Mouse (Mus musculus) forebrain, postnatal 0 days (tissue): ENCODE measurements at regions not wholly inside any gene's neighbourhood (a gene's known extent, or its start where the extent isn't known, plus 50 kb on each side); places are given as distances from the start of the nearest gene placed in this dataset.

Experiments
- ATAC-seq: fragments of 200-750 bp; cut with Nextera tagmentation; 2 replicates; pipeline ENCODE4 v1.8.0; 2017; ENCODE audit warnings: mild to moderate bottlenecking, moderate library complexity
- DNase-seq: peaks from one replicate; pipeline ENCODE4 v3.0.0-alpha.2; 2015
- H3K27ac ChIP-seq: fragments of 300-500 bp; sonication (generic); 2 replicates; pipeline ENCODE4 v1.5.1; 2014; ENCODE audit warnings: low read depth, mild to moderate bottlenecking, antibody characterized with exemption, low read length, moderate library complexity, mixed read lengths
- H3K27me3 ChIP-seq: fragments of 300-500 bp; sonication (generic); 2 replicates; pipeline ENCODE4 v1.6.1; 2014; ENCODE audit warnings: mild to moderate bottlenecking, low read length, mixed read lengths; ENCODE audit not compliant: insufficient read depth
- H3K36me3 ChIP-seq: fragments of 300-500 bp; sonication (generic); 2 replicates; pipeline ENCODE4 v1.6.1; 2014; ENCODE audit warnings: mild to moderate bottlenecking, moderate library complexity; ENCODE audit not compliant: insufficient read depth
- H3K4me1 ChIP-seq: fragments of 300-500 bp; sonication (generic); 2 replicates; pipeline ENCODE4 v1.6.1; 2014; ENCODE audit warnings: antibody characterized with exemption; ENCODE audit not compliant: insufficient read depth
- H3K4me2 ChIP-seq: fragments of 300-500 bp; sonication (generic); 2 replicates; pipeline ENCODE4 v1.6.1; 2014; ENCODE audit warnings: low read depth, mild to moderate bottlenecking, moderate library complexity
- H3K4me3 ChIP-seq: fragments of 300-500 bp; sonication (generic); 2 replicates; pipeline ENCODE4 v1.5.1; 2014; ENCODE audit warnings: low read depth, low read length, mixed read lengths
- H3K9ac ChIP-seq: fragments of 300-500 bp; sonication (generic); 2 replicates; pipeline ENCODE4 v1.6.1; 2014; ENCODE audit warnings: mild to moderate bottlenecking
- H3K9me3 ChIP-seq: fragments of 300-500 bp; sonication (generic); 2 replicates; pipeline ENCODE4 v1.6.1; 2016; ENCODE audit warnings: low read length
- CTCF ChIP-seq: sonication (generic); IDR thresholded peaks from 2 replicates; pipeline ENCODE4 v1.5.1; 2016; ENCODE audit warnings: antibody characterized with exemption, control low read depth, low read depth
- WGBS: fragments of 180-500 bp; shearing (Covaris S2); extraction: QIAGEN DNeasy Blood & Tissue Kit; methylation state at CpG from one replicate; pipeline ENCODE4 v1.1.7; 2014; 5-methylcytosine and 5-hydroxymethylcytosine counted together

DNA sequence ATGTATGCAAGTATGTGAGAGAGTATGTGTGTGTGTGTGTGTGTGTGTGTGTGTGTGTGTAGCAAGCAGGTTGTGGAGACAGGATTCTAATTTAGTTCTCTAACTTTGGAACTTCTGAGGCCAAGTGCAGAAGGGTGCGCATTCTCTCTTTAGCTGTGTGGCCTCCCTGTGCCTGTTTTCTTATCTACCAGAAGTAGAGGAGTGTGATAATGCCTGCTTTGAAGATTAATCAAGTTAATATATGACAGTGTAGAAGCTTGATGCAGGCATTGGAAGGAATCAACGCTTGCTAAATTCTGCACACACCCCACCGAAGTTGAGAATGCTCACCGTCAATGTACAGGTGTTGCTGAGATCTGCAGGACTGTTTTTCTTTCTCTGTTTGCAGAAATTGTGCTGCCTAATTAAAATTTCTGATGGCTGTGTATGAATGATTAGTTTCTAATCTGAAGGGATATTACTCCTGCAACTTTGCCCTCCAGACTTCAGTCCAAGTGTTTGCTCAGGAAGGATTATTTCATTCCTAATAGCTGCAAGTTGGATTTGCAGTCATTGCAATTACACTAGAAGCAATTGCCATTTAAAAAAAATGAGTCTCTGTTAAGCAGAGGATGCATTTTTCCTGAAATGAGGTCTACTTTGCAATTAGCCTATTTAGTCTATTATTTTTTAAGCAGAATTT is 162.6 kb upstream of the Arg1 start:
- Histone ChIP-seq H3K9ac (no peak overlapping the region), H3K36me3 (no peaks in the 10 kb centered on the region), H3K27ac (no peak overlapping the region), H3K9me3 (no peaks in the 10 kb centered on the region), H3K4me3 (no peak overlapping the region), H3K27me3 (no peaks in the 10 kb centered on the region), H3K4me2 (no peak overlapping the region), H3K4me1 (no peaks in the 10 kb centered on the region)
- TF ChIP-seq CTCF = no peak
- ATAC-seq = no peak
- no peak for DNase-seq
- WGBS = 94% methylated on average over 4 of the region's 4 CpGs

DNA sequence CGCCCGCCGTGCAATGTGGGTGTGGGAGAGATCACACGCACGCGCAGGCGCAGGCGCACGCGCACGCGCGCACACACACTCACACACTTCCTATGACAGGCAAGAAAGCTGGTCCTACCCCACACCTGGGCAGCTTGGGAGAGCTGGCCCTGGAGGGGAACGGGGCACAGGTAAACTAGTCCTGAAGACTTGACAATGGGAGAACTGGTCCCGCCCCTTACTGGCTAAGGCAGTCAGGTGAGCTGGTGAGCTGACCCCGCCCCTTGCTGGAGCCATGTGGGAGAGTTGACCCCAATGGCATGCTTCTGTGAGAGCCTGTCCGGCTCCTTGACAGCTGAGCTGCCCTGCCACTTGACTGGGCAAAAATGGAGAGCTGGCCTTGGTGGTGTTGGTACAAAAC is 159.5 kb upstream of the Arg1 start:
- DNase-seq (no peak), ATAC-seq (no peak)
- Histone ChIP-seq H3K4me3 (no peak overlapping the region), H3K27ac (no peak overlapping the region), H3K36me3 (no peaks in the 10 kb centered on the region), H3K4me2 (no peak overlapping the region), H3K9me3 (no peaks in the 10 kb centered on the region), H3K9ac (no peak overlapping the region), H3K4me1 (no peaks in the 10 kb centered on the region), H3K27me3 (no peaks in the 10 kb centered on the region)
- TF ChIP-seq CTCF = no peak
- WGBS = 98% methylated on average over 17 of the region's 17 CpGs

DNA sequence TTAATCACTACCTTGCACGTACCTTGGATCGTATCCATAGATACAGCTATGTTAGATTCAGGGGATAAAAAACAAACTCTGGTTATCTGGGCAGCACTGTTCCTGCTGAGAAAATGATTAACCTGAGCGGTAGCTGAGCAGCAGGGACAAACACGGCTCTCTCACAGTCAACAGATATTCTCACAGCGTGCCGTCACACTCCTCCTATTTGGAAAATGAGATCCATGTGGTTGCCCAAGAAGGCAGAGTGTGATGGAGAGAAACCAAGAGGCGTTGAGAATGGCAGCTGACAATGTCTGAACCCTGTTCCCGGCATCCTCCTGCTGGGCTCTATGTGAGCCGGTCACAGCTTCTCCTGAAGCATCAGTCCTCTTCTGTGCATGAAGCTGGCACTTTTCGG is 155.6 kb upstream of the Arg1 start:
- Histone ChIP-seq H3K4me3 (no peak overlapping the region), H3K9ac (no peak overlapping the region), H3K4me1 (no peaks in the 10 kb centered on the region), H3K4me2 (no peak overlapping the region), H3K9me3 (no peaks in the 10 kb centered on the region), H3K27ac (no peak overlapping the region), H3K27me3 (no peaks in the 10 kb centered on the region), H3K36me3 (no peaks in the 10 kb centered on the region)
- 71% methylated on average over 10 of the region's 10 CpGs for WGBS
- TF ChIP-seq CTCF = no peak
- DNase-seq (no peak), ATAC-seq (no peak)

DNA sequence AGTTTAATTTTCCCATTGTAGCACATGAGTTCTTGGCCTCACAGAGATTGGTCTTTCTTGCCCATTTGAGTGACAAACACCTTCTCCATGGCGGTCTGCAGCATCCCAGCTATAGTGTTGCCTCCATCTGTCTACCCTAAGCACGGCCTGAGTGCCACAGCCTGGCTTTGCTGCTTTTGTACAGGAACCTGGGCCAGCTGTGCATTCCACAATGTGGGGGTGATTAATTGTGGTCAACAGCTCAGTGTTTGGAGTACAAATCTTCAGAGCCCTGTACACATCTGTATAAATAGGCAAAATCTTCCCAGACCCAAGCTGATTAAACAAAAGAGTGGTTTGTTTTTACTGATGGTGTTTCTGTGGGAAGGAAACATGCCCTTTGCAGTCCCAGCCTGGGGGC is 145.3 kb upstream of the Arg1 start:
- Histone ChIP-seq H3K36me3 (no peaks in the 10 kb centered on the region), H3K4me3 (no peak overlapping the region), H3K4me1 (no peaks in the 10 kb centered on the region), H3K9ac (no peak overlapping the region), H3K27ac (no peak overlapping the region), H3K27me3 (no peaks in the 10 kb centered on the region), H3K4me2 (no peak overlapping the region), H3K9me3 (no peaks in the 10 kb centered on the region)
- ATAC-seq (no peak), DNase-seq (no peak)
- no peak for TF ChIP-seq CTCF
- WGBS = 80% methylated on average over 2 of the region's 2 CpGs

DNA sequence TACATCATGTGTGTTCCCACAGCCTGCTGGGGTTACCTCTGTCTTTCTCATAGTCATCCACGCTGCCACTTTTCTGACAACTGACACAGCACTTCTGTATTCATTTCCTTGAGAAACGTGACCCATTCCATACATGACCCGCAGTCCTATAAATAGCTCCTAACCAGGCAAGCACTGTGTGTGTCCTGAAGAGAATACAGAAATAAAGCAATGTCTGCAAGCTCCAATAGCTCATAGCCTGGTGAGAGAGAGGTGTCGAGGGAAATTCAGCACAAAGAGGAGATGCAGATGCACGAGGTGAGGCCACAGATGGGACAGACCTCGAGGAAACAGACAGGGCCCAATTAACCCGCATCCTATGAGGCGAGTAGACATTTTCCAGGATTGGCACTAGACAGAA is 141.0 kb upstream of the Arg1 start:
- no peak for TF ChIP-seq CTCF
- H3K27me3 ChIP-seq = no peaks in the 10 kb centered on the region
- H3K9me3 ChIP-seq = no peaks in the 10 kb centered on the region
- H3K4me1 ChIP-seq = no peaks in the 10 kb centered on the region
- H3K9ac ChIP-seq = no peak overlapping the region
- WGBS = 59% methylated on average over 8 of the region's 8 CpGs
- ATAC-seq (peak; percentile 18; the same call in 1 of the 2 replicates), DNase-seq (no peak)
- no peak overlapping the region for H3K4me2 ChIP-seq
- no peak overlapping the region for H3K4me3 ChIP-seq
- H3K27ac ChIP-seq = no peak overlapping the region
- no peaks in the 10 kb centered on the region for H3K36me3 ChIP-seq

DNA sequence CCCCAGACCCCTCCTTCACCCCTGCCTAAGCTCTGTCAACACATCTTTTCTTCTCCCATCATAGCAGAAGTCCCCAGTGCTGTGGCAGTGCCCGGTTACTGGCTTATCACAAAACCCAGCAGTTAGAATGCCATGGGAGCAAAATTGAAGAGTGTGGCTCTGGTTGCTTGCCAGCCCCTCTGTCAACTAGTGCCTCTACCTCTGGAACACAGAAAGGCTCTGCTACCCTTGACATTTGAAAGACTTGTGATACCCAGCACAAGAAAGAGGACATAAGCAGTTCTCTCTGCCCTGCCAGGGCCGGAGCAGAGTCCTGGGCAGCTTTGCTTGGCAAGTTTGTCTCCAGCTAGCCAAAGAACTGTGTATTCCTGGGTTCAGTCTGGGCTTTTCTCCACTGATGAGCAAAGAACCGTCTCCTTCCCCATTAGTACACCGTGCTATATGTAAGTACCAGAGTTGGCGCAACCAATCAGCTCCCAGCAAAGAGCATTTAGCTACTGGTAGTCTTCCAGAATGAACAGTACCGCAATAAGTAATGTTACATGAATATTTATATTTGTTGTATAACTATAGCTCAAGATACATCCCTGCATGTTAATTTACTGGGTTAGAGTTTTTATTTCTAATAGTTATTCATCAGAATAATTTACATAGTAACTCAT is 137.5 kb upstream of the Arg1 start:
- H3K27me3 ChIP-seq = no peaks in the 10 kb centered on the region
- H3K36me3 ChIP-seq = no peaks in the 10 kb centered on the region
- WGBS = 77% methylated on average over 6 of the region's 6 CpGs
- ATAC-seq (no peak), DNase-seq (no peak)
- H3K9me3 ChIP-seq = no peaks in the 10 kb centered on the region
- H3K4me1 ChIP-seq = no peaks in the 10 kb centered on the region
- H3K4me3 ChIP-seq = no peak overlapping the region
- no peak overlapping the region for H3K9ac ChIP-seq
- TF ChIP-seq CTCF = no peak
- no peak overlapping the region for H3K27ac ChIP-seq
- H3K4me2 ChIP-seq = no peak overlapping the region

DNA sequence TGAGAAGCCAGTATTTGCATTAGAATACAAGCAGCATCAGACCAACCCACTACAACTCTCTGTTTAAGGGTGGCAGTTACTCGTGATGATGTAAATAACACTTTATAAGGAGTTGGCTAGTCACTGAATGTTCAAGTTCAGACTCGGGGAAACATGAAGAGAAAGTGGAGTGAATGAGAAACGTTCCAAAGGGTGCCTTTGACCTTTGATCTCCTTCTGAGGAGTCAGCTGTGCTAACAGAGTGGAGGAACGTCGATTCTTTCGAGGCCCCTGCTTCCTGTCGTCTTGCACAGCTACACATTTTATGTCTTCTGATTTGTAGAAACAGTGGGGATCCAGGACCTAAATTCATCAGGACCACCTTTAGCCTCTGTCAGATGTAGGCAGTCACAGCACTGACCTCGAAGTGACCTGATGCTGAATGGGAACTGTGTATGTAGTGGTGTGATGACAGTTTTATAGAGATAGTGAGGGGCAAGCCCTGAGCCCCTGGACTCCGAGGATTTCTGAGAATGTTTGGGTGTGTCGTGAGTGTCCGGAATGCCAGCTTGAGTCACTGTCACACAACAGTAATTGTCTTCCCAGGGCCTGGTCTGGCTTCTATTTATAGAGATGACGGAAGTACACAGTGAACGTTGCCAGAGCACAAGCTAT is 134.2 kb upstream of the Arg1 start:
- H3K9ac ChIP-seq = no peak overlapping the region
- no peak for TF ChIP-seq CTCF
- H3K9me3 ChIP-seq = no peaks in the 10 kb centered on the region
- no peak for DNase-seq
- no peaks in the 10 kb centered on the region for H3K27me3 ChIP-seq
- 67% methylated on average over 13 of the region's 13 CpGs for WGBS
- no peaks in the 10 kb centered on the region for H3K4me1 ChIP-seq
- no peak for ATAC-seq
- no peaks in the 10 kb centered on the region for H3K36me3 ChIP-seq
- no peak overlapping the region for H3K27ac ChIP-seq
- H3K4me2 ChIP-seq = no peak overlapping the region
- no peak overlapping the region for H3K4me3 ChIP-seq
